Mouse (Mus musculus) liver, adult 2 months (tissue): ENCODE results near the gene Amdhd2. TPM values are rescaled to one million over a fixed set of nuclear protein-coding genes. Genes with fewer than 3 reads are reported as not detected.
"Not testable (repeated sequence)": the region's sequence is repeated elsewhere in the genome, so short reads cannot be mapped to it uniquely, and the experiment has no call there.

Source experiments
- DNase-seq: peaks from one replicate; pipeline ENCODE4 v3.0.0-alpha.2; 2011; ENCODE audit warnings: low read depth, low spot score; ENCODE audit errors: extremely low read depth
- H3K27ac ChIP-seq: fragments of 200-500 bp; replicated peaks from 2 replicates; pipeline ENCODE4 v1.5.1; 2012; ENCODE audit warnings: low read depth, mild to moderate bottlenecking, control low read depth, inconsistent platforms, low read length; ENCODE audit not compliant: insufficient read depth
- H3K27me3 ChIP-seq: fragments of 200-500 bp; 2 replicates; pipeline ENCODE4 v1.6.1; 2012; ENCODE audit warnings: mild to moderate bottlenecking, moderate library complexity, low read length, inconsistent platforms; ENCODE audit not compliant: control insufficient read depth, insufficient read depth
- H3K36me3 ChIP-seq: fragments of 200-500 bp; 2 replicates; pipeline ENCODE4 v1.6.1; 2012; ENCODE audit warnings: low read length, inconsistent platforms; ENCODE audit not compliant: control insufficient read depth, insufficient read depth
- H3K4me1 ChIP-seq: fragments of 200-500 bp; 2 replicates; pipeline ENCODE4 v1.6.1; 2011; ENCODE audit warnings: low read length; ENCODE audit not compliant: control insufficient read depth, insufficient read depth
- H3K4me3 ChIP-seq: fragments of 200-500 bp; 2 replicates; pipeline ENCODE4 v1.5.1; 2011; ENCODE audit warnings: low read depth, mild to moderate bottlenecking, control low read depth, low read length, moderate library complexity; ENCODE audit not compliant: insufficient read depth
- H3K79me2 ChIP-seq: fragments of 200-500 bp; 2 replicates; pipeline ENCODE4 v1.6.1; 2012; ENCODE audit warnings: inconsistent platforms, mild to moderate bottlenecking, low read length, moderate library complexity; ENCODE audit not compliant: control insufficient read depth, insufficient read depth
- H3K9ac ChIP-seq: fragments of 200-500 bp; 2 replicates; pipeline ENCODE4 v1.6.1; 2012; ENCODE audit warnings: low read depth, mild to moderate bottlenecking, control low read depth, inconsistent platforms, low read length
- CTCF ChIP-seq: fragments of 200-500 bp; IDR thresholded peaks from 2 replicates; pipeline ENCODE4 v1.5.1; 2011; ENCODE audit warnings: low read depth, low read length, control low read depth
- POLR2A ChIP-seq: fragments of 200-500 bp; IDR thresholded peaks from 2 replicates; pipeline ENCODE4 v1.6.1; 2011; ENCODE audit warnings: low read length, control low read depth; ENCODE audit not compliant: insufficient read depth; ENCODE audit errors: extremely low read depth
- WGBS: fragments of 180-500 bp; shearing (Covaris S2); methylation state at CpG from one replicate; pipeline ENCODE4 v1.1.7; 2018; 5-methylcytosine and 5-hydroxymethylcytosine counted together
- polyA plus RNA-seq: library from polyadenylated mRNA; depleted of rRNA; stranded (reverse); fragments of >200 nt; gene quantifications from 2 replicates; pipeline ENCODE4 v1.2.3, GENCODE M21; 2012
- total RNA-seq: library from RNA; depleted of rRNA; stranded (reverse); fragments of >200 nt; gene quantifications from 2 replicates; pipeline ENCODE4 v1.2.3, GENCODE M21; 2014

The Amdhd2 gene
- total and polyA plus RNA-seq, 2 experiments: 19.3 to 35.4 TPM

DNA sequence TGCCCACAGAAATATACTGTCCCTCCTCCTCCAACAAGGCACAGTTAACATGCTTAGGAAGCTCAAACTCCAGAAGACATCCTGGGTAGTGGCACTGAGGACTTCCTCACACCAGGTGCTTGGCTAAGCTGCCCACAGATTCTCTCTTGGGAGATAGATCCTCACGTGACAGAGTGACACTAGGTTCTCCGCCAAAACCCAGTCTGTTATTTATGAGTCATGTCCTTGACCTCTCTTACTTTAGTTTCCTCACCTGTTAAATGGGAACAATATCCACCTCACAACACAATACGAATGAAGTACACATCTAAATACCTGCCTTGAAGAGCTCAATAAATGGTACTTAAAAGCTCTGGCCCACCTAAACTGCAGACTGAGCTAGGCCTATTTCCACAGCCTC, 24.3 kb downstream of the Amdhd2 start:
- no peak overlapping the region for H3K27ac ChIP-seq
- H3K27me3 ChIP-seq: no peaks in the 10 kb centered on the region
- 14% methylated on average over 3 of the region's 3 CpGs for WGBS
- H3K36me3 ChIP-seq: no peaks in the 10 kb centered on the region
- peaks cover 16% of the 10 kb centered on the region for H3K4me1 ChIP-seq
- H3K79me2 ChIP-seq: peaks cover 43% of the 10 kb centered on the region; the same call in 1 of the 2 replicates
- no peak overlapping the region for H3K4me3 ChIP-seq
- peak; percentile 69 for DNase-seq
- TF ChIP-seq CTCF: no peak
- no peak for TF ChIP-seq POLR2A
- H3K9ac ChIP-seq: no peak overlapping the region

DNA sequence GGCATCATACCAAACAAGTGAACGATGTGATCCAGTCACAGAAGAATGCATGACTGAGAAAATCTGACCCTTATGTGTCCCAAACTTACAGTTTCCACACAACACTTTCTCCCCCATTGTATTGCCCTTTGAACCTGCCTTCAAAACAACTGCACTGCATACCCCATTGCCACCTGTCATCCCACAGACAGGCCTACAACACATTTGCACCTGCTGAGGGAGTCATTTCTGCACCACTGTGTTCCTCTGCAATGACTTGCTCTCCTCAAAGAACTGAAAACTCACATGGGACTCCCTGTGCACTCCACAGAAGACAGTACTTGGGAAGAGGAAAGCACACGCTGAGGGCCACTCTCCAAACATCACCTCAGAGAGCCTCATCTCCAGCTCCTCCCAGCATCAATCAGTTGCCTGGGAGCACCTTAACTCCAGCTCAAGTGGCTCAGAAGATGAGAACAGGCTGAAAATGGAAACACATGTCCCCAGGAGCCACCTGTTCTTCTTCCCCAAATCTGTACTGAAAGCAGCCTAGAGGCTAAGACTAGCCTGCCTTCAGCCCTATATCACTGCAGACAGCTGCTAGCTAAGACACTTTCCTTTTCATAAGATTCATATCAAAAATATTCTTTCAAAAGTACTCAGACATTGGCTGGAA, 26.2 kb downstream of the Amdhd2 start:
- 21% methylated on average over 2 of the region's 2 CpGs for WGBS
- H3K36me3 ChIP-seq: no peaks in the 10 kb centered on the region; the same call in 1 of the 2 replicates
- no peak for DNase-seq
- no peak for TF ChIP-seq CTCF
- no peak for TF ChIP-seq POLR2A
- H3K9ac ChIP-seq: no peak overlapping the region
- peaks cover 52% of the 10 kb centered on the region for H3K79me2 ChIP-seq
- no peak overlapping the region for H3K27ac ChIP-seq
- no peak overlapping the region for H3K4me3 ChIP-seq
- no peaks in the 10 kb centered on the region for H3K27me3 ChIP-seq
- peaks cover 16% of the 10 kb centered on the region for H3K4me1 ChIP-seq

- TF ChIP-seq CTCF (no peak), POLR2A (no peak)
- peaks cover 8% of the 10 kb centered on the region for H3K4me1 ChIP-seq
- peaks cover 62% of the 10 kb centered on the region for H3K79me2 ChIP-seq
- H3K27me3 ChIP-seq: no peaks in the 10 kb centered on the region
- H3K36me3 ChIP-seq: no peaks in the 10 kb centered on the region; the same call in 1 of the 2 replicates
- H3K4me3 ChIP-seq: no peak overlapping the region
- no peak overlapping the region for H3K27ac ChIP-seq
- no peak for DNase-seq
- no peak overlapping the region for H3K9ac ChIP-seq
Measured at GRCm38 (mm10) chr17:24134062-24134461, 29.5 kb downstream of the Amdhd2 start.

DNA sequence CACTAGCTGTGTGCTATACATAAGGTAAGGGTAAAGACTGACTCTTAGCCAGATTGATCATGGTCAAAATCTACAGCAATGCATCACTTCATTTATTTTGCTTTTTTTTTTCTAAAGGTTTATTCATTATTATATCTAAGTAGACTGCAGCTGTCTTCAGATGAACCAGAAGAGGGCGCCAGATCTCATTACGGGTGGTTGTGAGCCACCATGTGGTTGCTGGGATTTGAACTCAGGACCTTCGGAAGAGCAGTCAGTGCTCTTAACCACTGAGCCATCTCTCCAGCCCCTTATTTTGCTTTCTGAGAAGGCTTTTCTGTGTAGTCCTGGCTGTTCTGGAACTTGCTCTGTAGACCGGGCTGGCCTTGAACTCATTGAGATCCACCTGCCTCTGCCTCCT, 30.6 kb downstream of the Amdhd2 start:
- TF ChIP-seq CTCF: 0 out of 2 replicates have a peak, but pooled peaks have one; percentile 18
- not testable (repeated sequence) for H3K27ac ChIP-seq, DNase-seq, H3K27me3 ChIP-seq, H3K9ac ChIP-seq, H3K4me1 ChIP-seq, H3K4me3 ChIP-seq, H3K36me3 ChIP-seq
- H3K79me2 ChIP-seq: peaks cover 54% of the 10 kb centered on the region
- 93% methylated on average over 4 of the region's 4 CpGs for WGBS

DNA sequence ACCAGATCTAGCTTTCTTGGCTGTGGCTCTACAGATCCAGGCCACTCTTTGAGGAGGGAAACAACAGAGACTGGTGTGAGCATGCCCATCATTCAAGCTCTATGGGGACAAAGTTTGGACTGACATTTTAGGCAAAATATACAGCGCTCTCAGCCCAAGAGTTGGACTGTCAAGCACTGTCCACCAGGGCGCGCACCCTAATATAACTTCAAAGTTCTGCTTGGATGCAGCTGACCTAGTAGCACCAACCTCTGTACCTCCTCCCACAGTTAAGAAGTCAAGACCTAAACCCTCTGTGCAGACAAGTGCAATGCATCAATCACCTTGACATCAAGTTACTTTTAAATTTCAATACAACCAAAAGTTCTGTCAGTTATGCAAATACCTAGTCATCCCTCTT, 32.0 kb downstream of the Amdhd2 start:
- 0 out of 2 replicates have a peak, but pooled peaks have one; percentile 20 for TF ChIP-seq CTCF
- TF ChIP-seq POLR2A: no peak
- Histone ChIP-seq H3K79me2 (peaks cover 46% of the 10 kb centered on the region), H3K9ac (no peak overlapping the region), H3K36me3 (no peaks in the 10 kb centered on the region; the same call in 1 of the 2 replicates), H3K4me1 (peaks cover 3% of the 10 kb centered on the region; the same call in 1 of the 2 replicates), H3K27ac (no peak overlapping the region), H3K27me3 (no peaks in the 10 kb centered on the region), H3K4me3 (no peak overlapping the region)
- 92% methylated on average over 3 of the region's 3 CpGs for WGBS
- DNase-seq: no peak

- not testable (repeated sequence) for H3K9ac ChIP-seq, H3K36me3 ChIP-seq, H3K4me3 ChIP-seq, H3K27ac ChIP-seq, H3K4me1 ChIP-seq, DNase-seq, H3K27me3 ChIP-seq
- 83% methylated on average over 4 of the region's 4 CpGs for WGBS
- H3K79me2 ChIP-seq: peaks cover 43% of the 10 kb centered on the region
Measured at GRCm38 (mm10) chr17:24129246-24129645, 34.3 kb downstream of the Amdhd2 start.
